Mouse (Mus musculus) lung, embryonic 16.5 days (tissue): ENCODE measurements around the gene Polg. TPM values are rescaled to one million over a fixed set of nuclear protein-coding genes. Genes with fewer than 3 reads are reported as not detected.

Experiments used
- ATAC-seq: fragments of 200-750 bp; cut with Nextera tagmentation; 2 replicates; pipeline ENCODE4 v1.8.0; 2017; ENCODE audit warnings: low read depth, mild to moderate bottlenecking, moderate library complexity
- H3K27ac ChIP-seq: fragments of 300-500 bp; sonication (generic); 2 replicates; pipeline ENCODE4 v1.5.1; 2014; ENCODE audit warnings: mild to moderate bottlenecking, control low read depth, low read length
- H3K27me3 ChIP-seq: fragments of 300-500 bp; sonication (generic); 2 replicates; pipeline ENCODE4 v1.6.1; 2014; ENCODE audit warnings: low read depth, low read length, mixed read lengths; ENCODE audit not compliant: control insufficient read depth, insufficient read depth
- H3K36me3 ChIP-seq: fragments of 300-500 bp; sonication (generic); 2 replicates; pipeline ENCODE4 v1.6.1; 2014; ENCODE audit warnings: low read length; ENCODE audit not compliant: control insufficient read depth, insufficient read depth
- H3K4me1 ChIP-seq: fragments of 300-500 bp; sonication (generic); replicated peaks from 2 replicates; pipeline ENCODE4 v1.6.1; 2014; ENCODE audit warnings: low read length, mixed read lengths; ENCODE audit not compliant: control insufficient read depth, insufficient read depth
- H3K4me2 ChIP-seq: fragments of 300-500 bp; sonication (generic); 2 replicates; pipeline ENCODE4 v1.6.1; 2014; ENCODE audit warnings: low read depth, low read length, control low read depth
- H3K4me3 ChIP-seq: fragments of 300-500 bp; sonication (generic); 2 replicates; pipeline ENCODE4 v1.5.1; 2014; ENCODE audit warnings: mild to moderate bottlenecking, low read length, control low read depth
- H3K9ac ChIP-seq: fragments of 300-500 bp; sonication (generic); 2 replicates; pipeline ENCODE4 v1.6.1; 2014; ENCODE audit warnings: low read length, control low read depth
- H3K9me3 ChIP-seq: fragments of 300-500 bp; sonication (generic); 2 replicates; pipeline ENCODE4 v1.6.1; 2016; ENCODE audit warnings: low read length; ENCODE audit not compliant: control insufficient read depth
- WGBS: fragments of 180-500 bp; shearing (Covaris S2); extraction: QIAGEN DNeasy Blood & Tissue Kit; methylation state at CpG from one replicate; pipeline ENCODE4 v1.1.7; 2014; 5-methylcytosine and 5-hydroxymethylcytosine counted together
- microRNA-seq: library from miRNA; unstranded; fragments of <30 nt; microRNA quantifications from one replicate; pipeline ENCODE4, GENCODE M21; 2016
- polyA plus RNA-seq: library from polyadenylated mRNA; unstranded; fragments of >200 nt; fragmentation: Nextera tagmentation; extraction: Ambion mirVana; gene quantifications from 2 replicates; pipeline ENCODE4 v1.2.1, GENCODE M21; 2015

The Polg gene
- polyA plus RNA-seq, 1 experiment from 2014 or later, result 41.7 TPM

DNA sequence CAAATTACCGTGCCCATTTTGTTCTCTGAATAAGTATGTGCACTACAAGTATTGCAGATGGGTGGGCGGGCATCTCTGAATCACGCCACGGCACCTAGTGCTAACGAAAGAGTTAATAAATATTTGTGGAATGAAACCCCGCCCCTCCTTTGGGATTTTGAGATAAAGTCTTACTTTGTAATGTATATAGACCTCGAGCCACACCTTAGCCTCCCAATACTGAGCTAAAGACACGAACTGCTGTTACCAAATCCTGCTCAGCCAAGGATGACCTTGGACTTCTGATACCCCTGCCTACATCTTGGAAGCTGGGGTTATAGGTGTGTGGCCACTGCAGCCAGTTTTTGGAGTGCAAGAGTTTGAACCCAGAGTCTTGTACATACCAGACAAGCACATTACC is 67.7 kb downstream of the Polg start:
- no peak overlapping the region for H3K27ac ChIP-seq
- H3K9me3 ChIP-seq, result no peaks in the 10 kb centered on the region
- H3K4me1 ChIP-seq, result no peaks in the 10 kb centered on the region
- H3K9ac ChIP-seq, result no peak overlapping the region
- ATAC-seq, result no peak
- no peaks in the 10 kb centered on the region for H3K36me3 ChIP-seq
- H3K4me2 ChIP-seq, result no peak overlapping the region
- no peaks in the 10 kb centered on the region for H3K27me3 ChIP-seq
- 57% methylated on average over 8 of the region's 8 CpGs for WGBS
- H3K4me3 ChIP-seq, result no peak overlapping the region

DNA sequence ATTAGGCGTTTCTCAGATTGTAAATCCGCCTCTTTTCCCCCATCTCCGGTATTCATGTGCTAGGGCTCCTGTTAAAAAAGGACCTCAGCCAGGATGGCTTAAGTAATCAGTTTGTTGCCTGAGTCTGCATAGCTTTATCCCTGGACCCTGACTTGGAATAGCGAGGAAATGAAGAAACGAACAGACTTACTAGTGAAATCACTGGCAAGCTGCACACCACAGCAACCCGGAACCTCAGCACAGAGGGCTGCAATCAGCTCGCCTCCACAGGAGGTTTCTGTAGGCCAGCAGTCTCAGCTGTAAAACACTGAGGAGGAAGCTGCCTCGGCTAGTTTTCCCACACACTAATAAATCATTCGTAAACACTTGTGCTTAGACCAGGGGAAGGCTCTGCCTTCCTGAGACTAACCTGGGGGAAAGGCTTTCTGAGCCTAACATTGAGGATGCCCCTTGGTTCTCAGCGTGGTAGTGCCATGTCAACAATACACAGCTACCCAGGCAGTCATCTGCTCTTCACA is 68.7 kb downstream of the Polg start:
- Histone ChIP-seq H3K9me3 (no peaks in the 10 kb centered on the region), H3K4me1 (peaks cover 6% of the 10 kb centered on the region), H3K9ac (no peak overlapping the region), H3K27ac (no peak overlapping the region), H3K4me2 (no peak overlapping the region), H3K36me3 (no peaks in the 10 kb centered on the region), H3K4me3 (no peak overlapping the region), H3K27me3 (no peaks in the 10 kb centered on the region)
- no peak for ATAC-seq
- whole genome bisulfite sequencing, result 72% methylated on average over 10 of the region's 10 CpGs

Small RNA genes within 50 kb of the gene (microRNA-seq; reads per million reads assigned to microRNA genes)
- 0.59 reads per million for gene Mir9-3

Other genes starting within 250 kb of the Polg start
- 22.8 and 24.9 TPM in 2 replicates for gene Abhd2, start 193.2 kb downstream of the Polg start, polyA plus RNA-seq
- gene Rlbp1, start 79.3 kb downstream of the Polg start, polyA plus RNA-seq, result 0.40 and 0.49 TPM in 2 replicates
- gene Fanci, start 74.4 kb downstream of the Polg start, polyA plus RNA-seq, result 12.8 and 13.7 TPM in 2 replicates
- gene Rhcg, start 151.3 kb upstream of the Polg start, polyA plus RNA-seq, result 0.06 and 0.13 TPM in 2 replicates
- gene Ticrr, start 193.8 kb upstream of the Polg start, polyA plus RNA-seq, result 7.8 and 9.3 TPM in 2 replicates
- 3.2 and 3.7 TPM in 2 replicates for gene Kif7, start 249.4 kb upstream of the Polg start, polyA plus RNA-seq